Mouse (Mus musculus) left cerebral cortex, adult 11 months (tissue): ENCODE data around the gene Phf1.

Experiments used
- DNase-seq: peaks from one replicate; pipeline ENCODE4 v3.0.0; 2022; ENCODE audit warnings: low spot score

The Phf1 gene

DNA sequence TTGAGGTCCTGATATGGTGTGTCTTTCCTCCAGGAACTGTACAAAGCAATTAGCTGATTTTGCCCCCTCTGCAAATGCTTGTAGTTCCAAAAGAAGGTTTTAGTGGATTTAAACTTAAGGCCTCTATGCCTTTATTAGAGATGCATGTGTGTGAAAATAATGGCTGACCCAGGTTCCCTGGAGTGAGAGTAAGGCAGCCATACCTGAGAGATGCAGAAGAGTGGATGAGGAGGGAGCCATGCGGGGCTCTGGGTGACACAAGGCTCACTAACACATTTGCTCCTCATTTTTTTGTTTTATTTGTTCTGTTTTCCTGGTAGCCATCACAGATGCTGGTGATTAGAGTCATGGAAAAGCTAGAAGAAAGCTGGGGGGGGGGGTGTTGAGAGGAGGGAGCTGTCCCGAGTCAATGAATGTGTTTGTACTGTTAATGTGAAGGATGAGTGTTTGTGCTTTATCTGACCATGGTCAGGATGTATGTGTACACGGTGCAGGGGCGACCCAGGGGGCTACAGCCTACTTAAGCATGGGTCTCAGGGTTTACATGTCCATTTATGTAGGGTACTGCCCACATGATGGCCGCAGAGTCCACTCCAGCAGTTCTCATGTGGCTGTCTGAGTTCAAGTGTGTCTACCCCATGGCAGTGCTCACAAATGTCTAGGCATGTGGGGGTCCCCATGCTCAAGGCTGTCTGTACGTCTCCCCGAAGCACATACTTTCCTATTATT is 17.9 kb downstream of the Phf1 start:
- no peak for DNase-seq

DNA sequence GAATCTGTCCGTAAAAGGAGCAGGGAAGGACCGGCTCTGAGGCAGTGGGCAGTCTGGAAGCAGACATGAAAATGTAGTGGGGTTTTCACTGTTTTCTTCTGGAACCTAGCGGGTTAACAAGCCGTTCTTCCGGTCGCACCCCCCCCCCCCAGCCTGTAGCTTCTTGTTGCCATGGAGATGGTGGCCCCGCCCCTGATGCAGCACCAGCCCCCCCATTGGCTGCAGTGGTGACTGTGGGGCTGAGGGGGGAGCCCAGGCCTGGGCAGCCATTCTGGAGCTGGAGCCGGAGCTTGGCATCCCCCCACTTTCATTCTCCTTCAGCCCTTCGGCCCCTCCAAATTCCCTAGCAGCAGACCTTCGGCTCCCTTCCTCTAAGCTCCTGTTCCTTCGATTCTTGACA is 18.6 kb downstream of the Phf1 start:
- DNase-seq = no peak

DNA sequence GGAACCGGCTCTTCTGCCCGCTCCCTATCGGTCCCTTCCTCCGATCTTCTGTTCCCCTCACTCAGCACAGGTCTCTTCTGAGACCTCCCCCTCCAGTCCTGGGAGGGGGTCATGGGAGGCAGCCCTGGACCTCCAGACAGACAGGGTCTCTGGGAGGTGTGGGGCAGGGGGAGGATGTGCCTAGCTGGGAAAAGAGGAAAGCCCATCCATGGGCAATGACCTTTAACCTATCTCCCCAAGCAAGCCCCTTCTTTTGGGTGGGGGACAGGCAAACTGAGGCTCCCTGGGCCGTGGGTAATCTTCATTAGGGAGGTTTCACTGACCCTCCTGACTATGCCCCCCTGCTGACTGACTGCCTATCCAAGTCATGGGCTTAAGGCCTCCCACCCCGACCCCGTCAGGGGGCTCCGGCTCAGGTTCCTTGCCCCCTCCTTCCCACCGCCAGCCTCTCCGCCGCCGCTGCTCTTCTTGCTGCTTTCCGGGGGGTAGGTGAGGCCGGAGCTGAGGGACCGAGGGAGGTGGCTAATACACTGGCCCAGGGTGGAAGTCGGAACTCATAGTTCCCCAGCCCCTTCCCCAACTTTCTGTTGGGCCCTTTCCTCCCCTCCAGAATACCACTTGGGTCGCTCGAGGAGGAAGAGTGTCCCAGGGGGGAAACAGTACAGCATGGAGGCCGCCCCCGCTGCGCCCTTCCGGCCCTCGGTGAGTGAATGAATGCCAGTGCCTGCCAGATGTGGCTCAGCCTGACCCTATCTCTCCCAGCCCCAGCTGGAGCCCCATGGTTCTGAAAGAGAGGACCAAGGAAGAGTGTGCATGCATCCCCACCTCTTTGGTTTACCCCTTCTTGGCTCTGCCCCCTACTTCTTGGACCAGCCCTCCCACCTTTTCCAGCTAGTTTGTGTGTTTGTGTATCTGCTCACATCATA is 19.4 kb downstream of the Phf1 start:
- no peak for DNase-seq

DNA sequence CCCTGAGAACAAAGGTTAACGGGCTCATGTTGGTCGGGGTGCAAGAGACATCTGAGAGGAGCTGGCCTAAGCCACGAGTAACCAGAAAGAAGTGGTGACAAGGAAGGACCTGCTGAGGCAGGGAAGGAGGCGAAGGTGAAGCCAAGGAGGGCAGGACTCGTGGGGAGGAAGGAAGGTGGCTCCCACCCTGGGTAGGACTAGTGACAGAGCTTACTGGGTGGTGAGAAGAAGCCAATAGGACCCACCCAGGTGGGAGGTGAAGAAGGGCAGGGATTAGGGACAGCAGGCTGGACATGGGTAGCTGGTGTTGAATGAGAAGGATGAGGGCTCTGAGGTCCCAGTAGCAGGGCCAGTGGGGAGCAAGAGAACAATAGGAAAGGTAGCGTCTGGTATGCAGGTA is 20.3 kb downstream of the Phf1 start:
- DNase-seq = no peak

DNA sequence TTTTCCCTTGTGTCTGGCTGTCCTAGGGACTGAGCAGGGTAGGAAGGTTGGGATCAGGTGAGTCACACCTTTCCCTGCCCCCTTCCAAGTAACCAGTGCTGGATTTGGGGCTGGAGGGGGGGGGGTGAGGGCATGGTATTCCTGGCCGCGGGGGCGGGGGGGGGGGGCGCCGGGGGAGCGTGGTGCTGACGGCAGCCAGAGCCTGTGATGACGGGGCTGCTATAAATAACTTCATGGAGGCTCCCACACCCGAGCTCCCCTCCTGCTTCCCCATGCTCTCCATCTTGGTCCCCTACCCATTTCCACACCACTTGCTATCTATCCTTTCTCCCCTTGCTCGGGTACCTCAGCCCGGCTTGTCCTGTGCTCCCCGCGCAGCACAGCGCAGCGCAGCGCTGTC is 20.9 kb downstream of the Phf1 start:
- no peak for DNase-seq

DNA sequence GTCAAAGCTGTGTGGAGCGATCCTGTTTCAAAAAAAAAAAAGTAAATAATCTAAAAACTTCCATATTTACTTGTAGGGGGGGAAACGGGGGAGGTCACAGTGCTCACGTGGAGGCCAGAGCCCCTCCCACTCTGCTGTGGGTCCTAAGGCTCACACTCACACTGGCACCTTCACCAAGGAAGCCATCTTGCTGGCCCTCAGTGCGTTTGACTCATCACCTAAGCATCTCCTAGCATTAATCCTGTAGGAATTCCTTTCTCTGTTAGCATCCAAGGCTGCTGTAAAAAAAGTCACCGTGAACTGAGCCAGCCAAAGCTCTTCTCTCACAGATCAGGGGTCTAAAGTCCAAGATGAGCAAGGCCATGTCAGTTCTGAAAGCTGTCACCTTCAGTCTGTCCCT is 23.5 kb downstream of the Phf1 start:
- no peak for DNase-seq

DNA sequence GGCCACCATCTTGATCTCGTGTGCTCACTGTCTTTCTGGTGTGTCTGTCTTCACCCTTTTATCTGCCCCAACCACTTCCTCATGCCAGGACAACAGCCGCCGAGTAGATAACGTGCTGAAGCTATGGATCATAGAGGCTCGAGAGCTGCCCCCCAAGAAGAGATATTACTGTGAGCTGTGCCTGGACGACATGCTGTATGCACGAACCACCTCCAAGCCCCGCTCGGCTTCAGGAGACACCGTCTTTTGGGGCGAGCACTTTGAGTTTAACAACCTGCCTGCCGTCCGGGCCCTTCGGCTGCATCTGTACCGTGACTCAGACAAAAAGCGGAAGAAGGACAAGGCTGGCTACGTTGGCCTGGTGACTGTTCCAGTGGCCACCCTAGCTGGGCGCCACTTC is 24.0 kb downstream of the Phf1 start:
- DNase-seq = no peak

DNA sequence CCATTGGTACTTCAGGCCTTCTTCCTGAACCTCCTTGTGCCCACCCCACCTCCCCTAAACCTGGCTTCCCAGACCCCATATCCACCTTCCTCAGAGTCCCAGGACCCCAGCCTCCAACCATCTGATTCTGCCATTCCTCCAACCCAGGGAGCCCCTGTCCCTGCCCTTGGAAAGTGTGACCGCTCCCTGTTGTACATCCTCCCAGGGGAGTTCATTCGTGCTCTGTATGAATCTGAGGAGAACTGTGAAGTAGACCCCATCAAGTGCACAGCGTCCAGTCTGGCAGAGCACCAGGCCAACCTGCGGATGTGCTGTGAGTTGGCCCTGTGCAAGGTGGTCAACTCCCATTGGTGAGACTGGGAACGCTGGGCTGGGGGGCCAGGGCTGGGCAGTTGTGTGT is 25.0 kb downstream of the Phf1 start:
- DNase-seq = no peak

DNA sequence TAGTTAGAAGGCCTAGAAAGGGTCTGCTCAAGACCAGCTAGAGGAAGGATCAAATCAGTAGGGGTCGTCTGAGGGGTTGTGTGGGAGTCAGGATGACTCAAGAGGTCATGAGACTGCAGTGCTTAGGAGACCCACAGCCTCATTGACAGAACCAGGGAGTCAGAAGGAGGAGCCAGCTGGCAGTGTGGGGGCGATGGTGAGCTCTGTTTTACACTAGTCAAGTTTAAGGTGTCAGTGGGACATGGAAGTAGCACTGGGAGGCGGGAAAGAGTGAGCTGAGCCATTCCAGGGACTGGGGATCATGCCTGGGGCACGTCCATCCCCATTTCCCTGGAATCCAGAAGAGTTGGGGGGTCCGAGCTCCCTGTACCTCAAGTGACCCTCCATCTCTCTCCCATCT is 26.0 kb downstream of the Phf1 start:
- DNase-seq = no peak

DNA sequence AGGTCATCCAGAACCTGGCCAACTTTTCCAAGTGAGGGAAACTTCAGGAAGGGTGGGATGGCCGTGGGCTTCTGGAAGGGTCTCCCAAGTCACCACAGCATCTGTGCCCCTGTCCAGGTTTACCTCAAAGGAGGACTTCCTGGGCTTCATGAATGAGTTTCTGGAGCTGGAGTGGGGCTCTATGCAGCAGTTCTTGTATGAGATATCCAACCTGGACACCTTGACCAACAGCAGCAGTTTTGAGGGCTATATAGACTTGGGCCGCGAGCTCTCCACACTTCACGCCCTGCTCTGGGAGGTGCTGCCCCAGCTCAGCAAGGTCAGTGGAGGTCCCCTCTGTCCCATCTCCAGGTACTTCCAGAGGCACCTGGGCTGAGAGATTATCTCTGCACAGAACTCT is 27.0 kb downstream of the Phf1 start:
- DNase-seq = no peak

DNA sequence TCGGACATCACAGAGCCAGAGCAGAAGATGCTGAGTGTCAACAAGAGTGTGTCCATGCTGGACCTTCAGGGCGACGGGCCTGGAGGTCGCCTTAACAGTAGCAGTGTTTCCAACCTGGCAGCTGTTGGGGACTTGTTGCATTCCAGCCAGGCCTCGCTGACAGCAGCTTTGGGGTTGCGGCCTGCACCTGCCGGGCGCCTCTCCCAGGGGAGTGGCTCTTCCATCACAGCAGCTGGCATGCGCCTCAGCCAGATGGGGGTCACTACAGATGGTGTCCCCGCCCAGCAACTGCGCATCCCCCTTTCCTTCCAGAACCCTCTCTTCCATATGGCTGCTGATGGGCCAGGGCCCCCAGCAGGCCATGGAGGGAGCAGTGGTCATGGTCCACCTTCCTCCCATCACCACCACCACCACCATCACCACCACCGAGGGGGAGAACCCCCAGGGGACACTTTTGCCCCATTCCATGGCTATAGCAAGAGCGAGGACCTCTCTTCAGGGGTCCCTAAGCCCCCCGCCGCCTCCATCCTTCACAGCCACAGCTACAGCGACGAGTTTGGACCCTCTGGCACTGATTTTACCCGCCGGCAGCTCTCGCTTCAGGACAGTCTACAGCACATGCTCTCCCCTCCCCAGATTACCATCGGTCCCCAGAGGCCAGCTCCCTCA is 28.9 kb downstream of the Phf1 start:
- no peak for DNase-seq

DNA sequence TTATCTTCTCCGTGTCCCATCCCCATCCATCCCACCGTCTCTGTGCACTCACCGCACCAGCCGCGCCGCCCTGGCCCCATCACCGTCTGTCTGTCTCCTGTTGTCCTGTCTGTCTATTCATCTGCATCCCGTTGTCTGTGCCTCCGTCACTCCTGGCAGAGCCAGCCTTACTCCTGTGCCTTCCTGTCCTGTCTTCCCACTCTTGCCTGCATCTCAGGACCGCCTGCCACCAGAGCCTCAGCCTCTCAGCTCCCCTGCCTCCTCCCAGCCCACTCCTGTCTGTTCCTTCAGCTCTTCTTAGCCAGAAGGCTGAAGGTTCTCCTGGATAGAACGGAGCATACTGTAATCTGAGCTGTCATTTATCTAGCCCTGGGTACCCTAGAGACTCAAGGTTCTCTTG is 34.1 kb downstream of the Phf1 start:
- DNase-seq = no peak

DNA sequence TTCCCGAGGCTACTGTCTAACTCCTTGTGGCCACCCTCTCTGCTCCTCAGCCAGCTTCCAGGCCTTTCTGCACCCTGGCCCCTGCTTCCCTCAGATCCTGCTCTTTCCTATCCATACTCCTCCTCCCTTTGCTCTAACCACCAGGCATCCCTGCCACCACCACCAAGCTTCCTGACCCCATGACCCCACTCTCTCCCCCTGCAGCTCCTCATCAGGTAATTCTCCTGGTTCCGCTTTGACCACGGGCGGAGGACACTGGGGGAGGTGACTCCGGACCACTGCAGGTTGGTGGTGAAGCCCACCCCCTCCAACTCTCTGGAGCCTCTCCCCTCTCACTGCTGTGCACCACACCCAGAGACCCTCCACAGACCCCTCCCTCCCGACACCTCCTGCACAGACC is 34.6 kb downstream of the Phf1 start:
- no peak for DNase-seq

DNA sequence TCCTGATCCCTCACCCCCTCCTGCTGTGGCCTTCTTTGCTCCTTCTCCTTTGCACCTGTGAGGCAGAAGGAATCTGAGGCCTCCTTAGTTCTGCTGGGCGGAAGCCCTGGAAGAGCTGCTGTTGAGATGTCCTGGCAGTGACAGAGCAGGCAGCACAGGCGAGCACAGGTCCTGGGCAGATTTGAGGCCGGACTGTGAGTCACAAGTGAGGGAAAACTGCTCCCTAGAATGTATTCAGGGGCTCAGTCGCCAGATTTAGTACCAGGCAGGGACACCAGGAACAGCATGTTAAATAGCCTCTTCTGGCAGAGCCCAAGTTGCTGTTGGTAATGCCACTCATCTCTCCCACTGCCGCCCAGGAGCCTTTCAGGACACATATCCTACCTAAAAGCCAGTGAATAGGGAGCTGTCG is 35.4 kb downstream of the Phf1 start:
- no peak for DNase-seq

DNA sequence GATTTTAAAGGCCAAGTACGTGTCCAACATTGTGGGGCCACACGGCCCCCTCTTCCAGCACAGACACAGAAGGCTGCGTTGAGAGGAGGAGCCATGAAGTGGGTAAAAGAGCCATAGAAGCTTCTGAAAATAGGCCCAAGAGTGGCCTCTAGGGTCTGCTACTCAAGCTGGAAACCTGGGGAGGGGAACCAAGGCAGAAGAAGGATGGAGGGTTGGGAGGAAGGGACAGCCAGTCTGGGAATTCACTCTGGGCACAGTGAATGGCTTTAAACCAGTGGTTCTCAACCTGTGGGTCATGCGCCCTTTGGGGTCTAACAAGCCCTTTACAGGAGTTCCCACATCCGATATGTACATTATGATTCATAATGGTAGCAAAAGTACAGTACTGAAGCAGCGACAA is 36.4 kb downstream of the Phf1 start:
- DNase-seq = no peak

DNA sequence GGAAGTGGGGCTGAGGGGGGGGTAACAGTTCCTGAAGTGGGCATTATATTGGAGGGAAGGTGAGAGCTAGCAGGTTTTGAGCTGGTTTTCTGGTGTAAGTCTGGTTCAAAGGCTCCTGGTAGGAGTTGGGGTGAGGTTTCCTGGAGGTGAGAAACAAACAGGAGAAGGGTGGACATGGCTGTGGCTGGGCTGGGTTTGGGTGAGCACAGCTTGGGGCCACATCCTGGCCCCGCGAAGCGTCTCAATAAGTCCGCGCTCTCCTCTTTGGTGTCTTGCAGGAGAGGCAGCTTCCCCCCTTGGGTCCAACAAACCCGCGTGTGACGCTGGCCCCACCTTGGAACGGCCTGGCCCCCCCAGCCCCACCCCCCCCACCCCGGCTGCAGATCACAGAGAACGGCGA is 37.4 kb downstream of the Phf1 start:
- DNase-seq = no peak

DNA sequence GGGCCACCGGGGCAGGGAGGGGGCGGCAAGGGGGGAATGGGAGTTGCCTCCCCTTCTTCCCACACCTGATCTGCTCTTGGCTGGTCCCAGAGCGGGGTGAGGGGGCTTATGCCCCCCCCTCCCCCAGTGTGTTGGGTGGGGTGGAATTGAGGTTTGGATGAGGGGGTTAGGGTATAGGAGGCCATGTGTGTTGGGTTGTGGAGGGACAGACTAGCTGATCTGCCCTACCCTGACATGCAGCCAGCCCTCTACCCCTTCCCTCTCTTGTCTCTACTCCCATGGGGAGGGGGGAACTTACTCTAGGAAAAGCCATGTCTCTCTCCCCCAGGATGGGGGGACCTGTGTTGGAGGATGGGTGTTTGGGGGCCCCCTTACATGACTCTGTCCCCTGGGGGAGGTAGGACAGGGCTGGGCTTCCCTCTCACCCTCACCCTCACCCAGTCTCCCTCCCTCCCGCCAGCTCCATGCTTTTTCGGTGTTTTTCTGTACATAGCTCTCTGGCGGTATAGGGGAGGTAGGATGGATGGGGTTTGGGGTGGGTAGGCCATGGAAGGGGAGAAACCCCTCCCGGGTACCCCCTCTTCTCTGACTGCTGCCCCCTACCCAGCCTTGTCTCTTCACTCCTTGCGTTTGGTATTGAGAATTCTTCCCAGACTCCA is 38.5 kb downstream of the Phf1 start:
- DNase-seq = no peak

DNA sequence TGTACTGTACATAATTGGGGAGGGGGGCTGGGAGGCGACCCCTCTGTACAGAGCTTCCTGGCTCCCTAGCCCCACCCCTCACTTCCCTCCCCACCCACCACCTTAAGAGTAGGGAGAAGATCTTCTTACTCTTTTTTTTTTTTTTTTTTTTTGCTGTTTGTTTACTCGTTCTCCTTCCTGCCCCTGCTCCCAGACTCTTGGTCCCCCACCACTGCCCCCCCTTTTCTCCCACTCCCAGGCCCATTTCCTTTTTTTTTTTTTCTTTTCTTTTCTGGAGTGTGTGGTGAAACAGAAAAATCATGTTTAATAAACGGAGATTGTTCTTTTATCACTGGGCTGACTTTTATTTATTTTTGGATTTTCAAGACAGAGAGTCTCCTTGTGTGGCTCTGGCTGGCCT is 39.3 kb downstream of the Phf1 start:
- no peak for DNase-seq

DNA sequence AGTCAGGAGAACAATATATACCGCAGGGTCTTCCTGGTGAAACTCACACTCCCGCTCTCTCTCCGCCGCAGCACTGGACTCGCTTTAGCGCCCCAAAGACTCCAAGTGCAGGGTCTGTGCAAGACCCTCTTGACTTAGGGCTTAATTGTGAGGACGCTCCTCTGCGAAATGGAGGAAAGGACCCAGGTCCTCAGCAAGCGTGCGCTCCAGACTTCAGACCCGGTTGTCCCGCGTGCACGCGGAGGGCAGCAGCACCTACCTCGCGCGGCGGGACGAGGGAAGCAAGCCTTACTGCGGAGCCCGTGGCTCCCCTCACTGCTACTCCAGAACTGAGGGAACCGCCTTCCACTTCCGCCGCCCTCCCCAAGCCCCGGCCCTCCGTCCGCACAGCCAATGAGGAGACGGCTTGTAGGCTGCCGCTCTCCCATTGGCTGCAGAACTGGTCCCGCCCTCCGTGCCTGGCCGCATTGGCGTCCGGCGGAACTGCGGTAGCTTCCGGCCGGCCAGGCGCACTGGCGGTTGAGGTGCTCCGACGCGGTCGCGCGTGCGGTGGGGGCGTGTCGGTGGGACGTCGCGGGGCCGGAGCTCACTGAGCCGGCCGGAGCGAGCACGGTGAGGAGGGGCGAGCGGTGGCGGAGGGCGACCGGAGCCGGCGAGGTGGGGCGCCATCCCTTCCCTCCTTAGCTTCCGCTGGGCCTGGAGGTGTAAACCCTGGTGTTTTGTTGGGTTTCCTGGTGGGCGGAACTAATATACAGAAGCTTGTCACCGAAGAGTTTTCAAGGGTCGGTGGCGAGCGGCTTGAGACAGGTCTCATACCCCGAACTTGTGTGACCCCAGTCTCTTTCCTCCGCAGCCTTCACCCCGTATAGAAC is 40.1 kb downstream of the Phf1 start, which contains the start of gene Zbtb9:
TSS of gene Zbtb9 (plus strand) at position 465 of the 872 bp plus-strand sequence.
- DNase-seq = peak; percentile 92

DNA sequence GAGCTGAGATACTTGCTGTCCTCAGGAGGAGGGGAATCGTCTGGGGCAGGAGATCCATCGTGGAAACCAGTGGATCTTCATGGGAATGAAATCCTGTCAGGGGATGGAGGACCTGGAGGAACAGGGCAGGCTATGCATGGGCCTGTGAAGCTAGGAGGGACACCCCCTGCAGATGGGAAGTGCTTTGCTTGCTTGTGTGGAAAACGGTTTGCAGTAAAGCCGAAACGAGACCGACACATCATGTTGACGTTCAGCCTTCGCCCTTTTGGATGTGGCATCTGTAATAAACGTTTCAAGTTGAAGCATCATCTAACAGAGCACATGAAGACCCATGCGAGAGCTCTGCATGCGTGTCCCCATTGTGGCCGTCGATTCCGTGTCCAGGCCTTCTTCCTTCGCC is 41.7 kb downstream of the Phf1 start:
- no peak for DNase-seq

DNA sequence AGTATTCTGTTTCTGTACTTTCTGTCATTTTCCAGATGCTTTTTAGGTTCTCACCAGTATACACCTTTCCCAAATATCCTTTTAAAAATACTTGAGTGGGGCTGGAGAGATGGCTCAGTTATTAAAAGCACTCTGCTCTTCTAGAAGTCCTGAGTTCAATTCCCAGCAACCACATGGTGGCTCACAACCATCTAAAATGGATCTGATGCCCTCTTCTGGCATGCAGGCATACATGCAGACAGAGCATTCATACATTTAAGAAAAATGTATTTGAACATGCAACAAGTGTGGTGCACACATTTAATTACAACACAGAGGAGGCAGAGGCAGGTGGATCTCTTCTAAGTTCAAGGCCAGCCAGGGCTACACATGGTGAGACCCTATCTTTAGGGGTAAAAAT is 42.6 kb downstream of the Phf1 start:
- DNase-seq = no peak
